Mouse (Mus musculus): Measurements from ENCODE around the gene Nr2e3.

DNA sequence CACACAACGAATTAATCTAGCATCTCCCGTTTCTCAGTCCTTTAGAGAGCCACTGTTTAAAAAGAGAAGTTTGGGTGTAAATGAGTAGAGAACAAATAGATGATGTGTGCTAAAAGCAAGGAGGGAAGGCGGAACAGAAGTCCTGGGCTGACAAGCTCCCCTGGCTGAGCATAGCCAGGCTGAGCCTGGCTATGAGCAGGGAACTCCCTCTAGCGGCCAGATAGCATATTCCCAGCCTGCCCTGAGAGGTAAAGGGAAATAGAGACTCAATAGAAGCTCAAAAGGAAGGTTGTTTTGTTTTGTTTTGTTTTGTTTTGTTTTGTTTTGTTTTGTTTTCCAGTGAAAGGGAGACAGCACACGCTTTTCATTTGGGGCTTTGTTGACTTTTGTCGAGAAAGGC lies 8.9 kb upstream of the Nr2e3 start:
- TF ChIP-seq CTCF (IDR thresholded peaks at IDR 0.05; ENCODE audit: borderline replicate concordance, control insufficient read depth, extremely low read depth, insufficient read depth, low read length, poor library complexity), result peak; percentile 71; the same call in 1 of the 2 replicates
- no peak for TF ChIP-seq POLR2A (IDR thresholded peaks at IDR 0.05; ENCODE audit: control insufficient read depth, extremely low read depth, insufficient read depth, low read length, poor library complexity)

Measured in thymus, adult 2 months (tissue).